Mouse (Mus musculus) MEL (cell line): ENCODE data around the gene Zfp202.

Experiments
- CTCF ChIP-seq, 3 experiments: IDR thresholded peaks in 2 of 3; conservative IDR thresholded peaks in 1 of 3; 2 replicates each; pipeline ENCODE4 v1.5.1; 2011 to 2012; ENCODE audit warnings: low read length in 3 of 3, low read depth in 2 of 3, mild to moderate bottlenecking in 2 of 3, improper control_type of control experiment in 1 of 3, inconsistent platforms in 1 of 3, mixed read lengths in 1 of 3, moderate library complexity in 1 of 3; ENCODE audit not compliant: control insufficient read depth in 1 of 3, insufficient read depth in 1 of 3, poor library complexity in 1 of 3, severe bottlenecking in 1 of 3
- E2F4 ChIP-seq: IDR thresholded peaks from 2 replicates; pipeline ENCODE4 v1.6.1; 2011; ENCODE audit warnings: low read depth, low read length, improper control_type of control experiment, borderline replicate concordance
- EP300 ChIP-seq, 2 experiments: IDR thresholded peaks; 2 replicates each; pipeline ENCODE4 v1.6.1; 2011; ENCODE audit warnings: improper control_type of control experiment in 2 of 2, low read length in 2 of 2, low read depth in 1 of 2, mild to moderate bottlenecking in 1 of 2
- GABPA ChIP-seq: IDR thresholded peaks from 2 replicates; pipeline ENCODE4 v1.6.1; 2012; ENCODE audit warnings: low read depth, mild to moderate bottlenecking, inconsistent platforms, low read length, improper control_type of control experiment, moderate library complexity
- GATA1 ChIP-seq: IDR thresholded peaks from 2 replicates; pipeline ENCODE4 v1.6.1; 2011; ENCODE audit warnings: low read depth, low read length, improper control_type of control experiment
- NELFE ChIP-seq: IDR thresholded peaks from 2 replicates; pipeline ENCODE4 v1.6.1; 2011; ENCODE audit warnings: low read depth, low read length, improper control_type of control experiment
- POLR2A ChIP-seq, 2 experiments: IDR thresholded peaks; 2 replicates each; pipeline ENCODE4 v1.6.1; 2011 to 2012; ENCODE audit warnings: low read length in 2 of 2, mild to moderate bottlenecking in 2 of 2, control low read depth in 1 of 2, improper control_type of control experiment in 1 of 2, low read depth in 1 of 2, moderate library complexity in 1 of 2; ENCODE audit not compliant: control insufficient read depth in 1 of 2, insufficient read depth in 1 of 2, poor library complexity in 1 of 2
- POLR2AphosphoS5 ChIP-seq: IDR thresholded peaks from 2 replicates; pipeline ENCODE4 v1.6.1; 2012; ENCODE audit warnings: low read depth, borderline replicate concordance, mild to moderate bottlenecking, inconsistent platforms, low read length, moderate library complexity, mixed read lengths
- RAD21 ChIP-seq: IDR thresholded peaks from 2 replicates; pipeline ENCODE4 v1.6.1; 2011; ENCODE audit warnings: mild to moderate bottlenecking, low read depth, low read length, improper control_type of control experiment
- TBP ChIP-seq: IDR thresholded peaks from 2 replicates; pipeline ENCODE4 v1.8.0; 2011; ENCODE audit warnings: low read depth, low read length, improper control_type of control experiment
- TCF12 ChIP-seq: IDR thresholded peaks from 2 replicates; pipeline ENCODE4 v1.6.1; 2014; ENCODE audit warnings: low read depth, mild to moderate bottlenecking, inconsistent platforms, low read length, improper control_type of control experiment, moderate library complexity
- USF2 ChIP-seq, 2 experiments: IDR thresholded peaks; 2 replicates each; pipeline ENCODE4 v1.6.1; 2011 to 2012; ENCODE audit warnings: improper control_type of control experiment in 2 of 2, low read length in 2 of 2, borderline replicate concordance in 1 of 2, inconsistent platforms in 1 of 2, low read depth in 1 of 2, mild to moderate bottlenecking in 1 of 2; ENCODE audit not compliant: insufficient read depth in 1 of 2
- ZC3H11A ChIP-seq: IDR thresholded peaks from 2 replicates; pipeline ENCODE4 v1.6.1; 2012; ENCODE audit warnings: low read depth, mild to moderate bottlenecking, inconsistent platforms, low read length, improper control_type of control experiment

GRCm38 (mm10) chr9:40177017-40177416, 15.1 kb upstream of the Zfp202 start:
- TF ChIP-seq POLR2A (IDR thresholded peaks at IDR 0.05; ENCODE audit: control insufficient read depth in 1 of 2, insufficient read depth in 1 of 2, low read depth in 1 of 2, low read length in 2 of 2, poor library complexity in 1 of 2), result no peak
- TF ChIP-seq USF2 (IDR thresholded peaks at IDR 0.05; ENCODE audit: borderline replicate concordance in 1 of 2, insufficient read depth in 1 of 2, low read depth in 1 of 2, low read length in 2 of 2), result no peak
- no peak for TF ChIP-seq RAD21
- no peak for TF ChIP-seq CTCF (IDR thresholded peaks at IDR 0.05 in 2 of 3, conservative IDR thresholded peaks at IDR 0.05 in 1 of 3; ENCODE audit: control insufficient read depth in 1 of 3, insufficient read depth in 1 of 3, low read depth in 2 of 3, low read length in 3 of 3, poor library complexity in 1 of 3, severe bottlenecking in 1 of 3)
- no peak for TF ChIP-seq GABPA
- no peak for TF ChIP-seq ZC3H11A
- TF ChIP-seq POLR2AphosphoS5, result no peak
- TF ChIP-seq TBP, result no peak
- no peak for TF ChIP-seq EP300 (IDR thresholded peaks at IDR 0.05; ENCODE audit: low read depth in 1 of 2, low read length in 2 of 2)
- TF ChIP-seq TCF12, result no peak
- no peak for TF ChIP-seq E2F4
- no peak for TF ChIP-seq NELFE
- no peak for TF ChIP-seq GATA1
